Mouse (Mus musculus) urinary bladder, postnatal 4 days (tissue): ENCODE results near the gene Uqcrq.
"Not testable (repeated sequence)": the region's sequence is repeated elsewhere in the genome, so short reads cannot be mapped to it uniquely, and the experiment has no call there.

Source experiments
- DNase-seq, 2 experiments: peaks; one replicate each; pipeline ENCODE4 v3.0.0; 2021 to 2022; ENCODE audit warnings: low spot score in 2 of 2

Gene Uqcrq

GRCm38 (mm10) chr11:53451361-53451760 lies 20.7 kb upstream of the Uqcrq start:
- no peak for DNase-seq

- no peak for DNase-seq
Observed at GRCm38 (mm10) chr11:53450070-53450705, 19.6 kb upstream of the Uqcrq start.

GRCm38 (mm10) chr11:53448529-53448928 lies 17.9 kb upstream of the Uqcrq start:
- no peak for DNase-seq

- DNase-seq: no peak
Observed at GRCm38 (mm10) chr11:53447996-53448395, 17.4 kb upstream of the Uqcrq start.

GRCm38 (mm10) chr11:53446183-53446582 lies 15.6 kb upstream of the Uqcrq start:
- no peak for DNase-seq

GRCm38 (mm10) chr11:53445562-53445961 lies 14.9 kb upstream of the Uqcrq start:
- DNase-seq: no peak

- no peak for DNase-seq
Observed at GRCm38 (mm10) chr11:53443861-53444260, 13.2 kb upstream of the Uqcrq start.

- no peak for DNase-seq
Observed at GRCm38 (mm10) chr11:53441921-53442320, 11.3 kb upstream of the Uqcrq start.

- no peak for DNase-seq
Observed at GRCm38 (mm10) chr11:53436338-53436737, 5.7 kb upstream of the Uqcrq start.

GRCm38 (mm10) chr11:53435504-53435903 lies 4.9 kb upstream of the Uqcrq start:
- no peak for DNase-seq

GRCm38 (mm10) chr11:53433057-53433456 lies 2.4 kb upstream of the Uqcrq start:
- no peak for DNase-seq

GRCm38 (mm10) chr11:53431347-53432056 lies 871 bp upstream of the Uqcrq start:
- DNase-seq: no peak

GRCm38 (mm10) chr11:53430300-53430669 lies 346 bp downstream of the Uqcrq start:
- DNase-seq: no peak

GRCm38 (mm10) chr11:53429182-53429581 lies 1.4 kb downstream of the Uqcrq start:
- no peak for DNase-seq

- DNase-seq: no peak
Observed at GRCm38 (mm10) chr11:53428716-53429057, 1.9 kb downstream of the Uqcrq start.

GRCm38 (mm10) chr11:53427993-53428715 lies 2.5 kb downstream of the Uqcrq start:
- DNase-seq: no peak

GRCm38 (mm10) chr11:53426914-53427313 lies 3.7 kb downstream of the Uqcrq start:
- not testable (repeated sequence) for DNase-seq

GRCm38 (mm10) chr11:53425711-53426255 lies 4.8 kb downstream of the Uqcrq start:
- no peak for DNase-seq

GRCm38 (mm10) chr11:53425251-53425650 lies 5.4 kb downstream of the Uqcrq start:
- DNase-seq: no peak

GRCm38 (mm10) chr11:53424826-53425225 lies 5.8 kb downstream of the Uqcrq start:
- DNase-seq: no peak

GRCm38 (mm10) chr11:53423036-53423435 lies 7.6 kb downstream of the Uqcrq start, which contains the start of gene Leap2:
Gene Leap2, minus strand, starts transcription at chr11:53423170.
- no peak for DNase-seq

GRCm38 (mm10) chr11:53418048-53418447 lies 12.6 kb downstream of the Uqcrq start:
- no peak for DNase-seq

- DNase-seq: no peak
Observed at GRCm38 (mm10) chr11:53413871-53414270, 16.8 kb downstream of the Uqcrq start.
